Mouse (Mus musculus): Measurements from ENCODE around the gene Macrod2. TPM values are rescaled to one million over a fixed set of nuclear protein-coding genes. Genes with fewer than 3 reads are reported as not detected.

Gene Macrod2
- polyA plus RNA-seq, 1 experiment from 2014 or later = 75.4 TPM

- no peak overlapping the region for H3K4me2 ChIP-seq (replicated peaks)
- H3K9ac ChIP-seq (replicated peaks) = no peak overlapping the region
- no peak overlapping the region for H3K27ac ChIP-seq
- H3K36me3 ChIP-seq = no peaks in the 10 kb centered on the region
- H3K27me3 ChIP-seq = no peaks in the 10 kb centered on the region
- WGBS = 79% methylated on average over 1 of the region's 1 CpGs
- H3K9me3 ChIP-seq = no peaks in the 10 kb centered on the region
- no peak overlapping the region for H3K4me3 ChIP-seq (replicated peaks)
- ATAC-seq = no peak
- H3K4me1 ChIP-seq (replicated peaks) = 0 out of 2 replicates have a peak, but pooled peaks cover 4% of the 10 kb centered on the region
These were observed 1483.4 kb downstream of the Macrod2 start for GRCm38 (mm10) chr2:141878473-141878872.

DNA sequence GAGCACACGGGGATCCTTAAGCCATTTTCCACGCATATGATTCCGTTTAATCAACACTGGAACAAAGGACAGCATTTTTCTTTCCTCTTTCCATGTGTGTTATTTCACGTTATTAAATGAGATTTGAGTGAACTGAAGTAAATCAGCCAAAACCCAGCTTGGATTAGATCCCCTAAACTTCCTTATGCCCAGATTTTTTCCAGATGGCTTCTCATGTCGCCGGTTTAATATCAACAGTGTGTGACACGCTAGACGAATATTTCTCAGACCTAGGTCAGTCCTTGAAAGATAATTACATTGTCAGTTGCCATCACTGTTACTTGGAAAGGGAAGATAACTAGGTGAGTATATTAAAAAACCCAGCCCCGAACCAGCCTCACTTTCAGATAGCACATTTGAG, 1484.6 kb downstream of the Macrod2 start:
- no peak for ATAC-seq
- Histone ChIP-seq H3K9me3 (no peaks in the 10 kb centered on the region), H3K9ac (replicated peaks) (no peak overlapping the region), H3K27me3 (no peaks in the 10 kb centered on the region), H3K36me3 (no peaks in the 10 kb centered on the region), H3K4me3 (replicated peaks) (no peak overlapping the region), H3K27ac (no peak overlapping the region), H3K4me1 (replicated peaks) (0 out of 2 replicates have a peak, but pooled peaks cover 4% of the 10 kb centered on the region), H3K4me2 (replicated peaks) (no peak overlapping the region)
- WGBS = 56% methylated on average over 9 of the region's 9 CpGs

DNA sequence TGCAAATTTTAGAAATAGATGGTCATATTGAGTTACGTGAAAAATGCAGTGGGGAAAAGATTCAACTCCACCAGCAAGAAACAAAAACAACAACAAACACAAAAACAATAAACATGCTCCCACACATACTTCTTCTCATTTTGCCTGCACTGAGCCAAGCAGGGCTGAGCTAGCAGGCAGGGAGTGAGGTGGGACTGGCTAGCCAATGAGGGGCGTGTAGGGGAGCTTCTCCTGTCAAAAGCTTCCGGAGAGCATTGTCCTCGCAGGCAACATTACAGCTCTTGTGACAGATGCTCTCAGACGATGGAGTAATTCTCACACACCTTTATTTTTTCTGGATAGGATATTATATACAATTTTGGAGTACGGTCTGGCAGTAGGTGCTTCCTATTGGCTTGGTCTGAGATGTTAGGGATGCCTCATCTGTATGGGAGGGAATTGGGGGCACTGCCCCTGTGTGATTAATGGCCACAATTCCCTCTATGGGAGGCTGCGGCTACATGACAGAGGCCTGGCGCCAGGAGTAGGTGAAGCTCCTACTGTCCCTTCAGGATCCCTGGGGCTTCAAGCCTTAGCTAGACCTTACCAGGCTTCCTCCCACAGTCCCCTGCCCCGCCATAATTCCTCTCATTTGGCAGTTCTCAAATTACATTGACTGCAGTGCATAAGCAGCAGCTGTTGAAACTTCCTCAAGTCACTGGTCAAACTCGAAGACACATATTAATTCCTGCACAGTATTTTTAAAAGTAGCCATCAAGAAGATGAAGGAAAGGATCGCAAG, 1491.8 kb downstream of the Macrod2 start:
- 69% methylated on average over 11 of the region's 11 CpGs for WGBS
- Histone ChIP-seq H3K27ac (no peak overlapping the region), H3K36me3 (no peaks in the 10 kb centered on the region), H3K27me3 (no peaks in the 10 kb centered on the region), H3K4me2 (replicated peaks) (no peak overlapping the region), H3K4me3 (replicated peaks) (no peak overlapping the region), H3K4me1 (replicated peaks) (no peaks in the 10 kb centered on the region), H3K9me3 (no peaks in the 10 kb centered on the region), H3K9ac (replicated peaks) (no peak overlapping the region)
- no peak for ATAC-seq

- no peaks in the 10 kb centered on the region for H3K4me1 ChIP-seq (replicated peaks)
- no peak overlapping the region for H3K4me2 ChIP-seq (replicated peaks)
- H3K27ac ChIP-seq = no peak overlapping the region
- no peak overlapping the region for H3K4me3 ChIP-seq (replicated peaks)
- no peaks in the 10 kb centered on the region for H3K27me3 ChIP-seq
- no peak for ATAC-seq
- no peak overlapping the region for H3K9ac ChIP-seq (replicated peaks)
- no peaks in the 10 kb centered on the region for H3K36me3 ChIP-seq
- H3K9me3 ChIP-seq = no peaks in the 10 kb centered on the region
- 89% methylated on average over 2 of the region's 2 CpGs for WGBS
These were observed 1494.4 kb downstream of the Macrod2 start for GRCm38 (mm10) chr2:141889497-141889896.

- no peak for ATAC-seq
These were observed 1502.8 kb downstream of the Macrod2 start for GRCm38 (mm10) chr2:141897951-141898350.

DNA sequence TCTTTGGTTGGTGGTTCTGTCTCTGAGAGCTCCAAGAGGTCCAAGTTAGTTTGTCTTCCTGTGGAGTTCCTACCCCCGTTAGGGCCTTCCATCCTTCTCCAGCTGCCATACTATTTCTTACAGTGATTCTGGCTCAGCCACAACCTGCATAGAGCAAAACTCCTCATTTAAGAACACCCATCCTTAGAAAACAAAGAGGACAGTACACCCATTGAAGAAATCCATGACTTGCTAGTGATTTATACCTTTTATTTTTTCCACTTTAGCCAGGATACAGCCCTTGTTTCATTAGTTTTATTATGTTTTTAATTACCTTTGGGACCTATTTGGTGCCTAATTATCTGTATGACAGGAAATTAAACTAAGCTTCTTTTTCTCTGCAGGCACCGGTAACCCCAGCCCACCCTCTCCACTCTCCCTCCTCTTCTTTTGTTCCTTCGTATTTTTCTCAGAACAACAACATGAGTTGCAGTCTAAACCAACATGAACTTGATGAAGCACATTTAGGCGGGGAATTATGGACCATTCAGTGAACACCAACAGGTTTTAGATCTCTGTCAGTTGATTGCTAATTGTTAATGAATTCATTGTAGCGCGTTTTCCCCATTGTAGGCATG, 1516.8 kb downstream of the Macrod2 start:
- no peaks in the 10 kb centered on the region for H3K27me3 ChIP-seq
- ATAC-seq = no peak
- H3K4me2 ChIP-seq (replicated peaks) = no peak overlapping the region
- H3K36me3 ChIP-seq = no peaks in the 10 kb centered on the region
- H3K27ac ChIP-seq = no peak overlapping the region
- no peaks in the 10 kb centered on the region for H3K9me3 ChIP-seq
- no peak overlapping the region for H3K4me3 ChIP-seq (replicated peaks)
- H3K9ac ChIP-seq (replicated peaks) = no peak overlapping the region
- H3K4me1 ChIP-seq (replicated peaks) = peaks cover 9% of the 10 kb centered on the region; the same call in 1 of the 2 replicates
- WGBS = 69% methylated on average over 6 of the region's 6 CpGs

More at GRCm38 (mm10) chr2:141897951-141898350, 1502.8 kb downstream of the Macrod2 start:
- H3K4me2 ChIP-seq (replicated peaks) = no peak overlapping the region
- no peak overlapping the region for H3K4me3 ChIP-seq (replicated peaks)
- H3K36me3 ChIP-seq = no peaks in the 10 kb centered on the region
- H3K4me1 ChIP-seq (replicated peaks) = no peaks in the 10 kb centered on the region
- no peaks in the 10 kb centered on the region for H3K27me3 ChIP-seq
- no peak overlapping the region for H3K9ac ChIP-seq (replicated peaks)
- H3K9me3 ChIP-seq = no peaks in the 10 kb centered on the region
- H3K27ac ChIP-seq = no peak overlapping the region

GRCm38 (mm10) chr2:141913486-141913885, 1518.4 kb downstream of the Macrod2 start:
- Histone ChIP-seq H3K27ac (peak overlapping the region; percentile 7; the same call in 1 of the 2 replicates), H3K27me3 (no peaks in the 10 kb centered on the region), H3K36me3 (no peaks in the 10 kb centered on the region), H3K9me3 (no peaks in the 10 kb centered on the region), H3K9ac (replicated peaks) (no peak overlapping the region), H3K4me1 (replicated peaks) (peaks cover 9% of the 10 kb centered on the region; the same call in 1 of the 2 replicates), H3K4me3 (replicated peaks) (no peak overlapping the region), H3K4me2 (replicated peaks) (no peak overlapping the region)
- ATAC-seq = peak; percentile 50; the same call in 1 of the 2 replicates
- WGBS = 39% methylated on average over 3 of the region's 3 CpGs

GRCm38 (mm10) chr2:141913894-141914293, 1518.8 kb downstream of the Macrod2 start:
- no peak overlapping the region for H3K9ac ChIP-seq (replicated peaks)
- no peaks in the 10 kb centered on the region for H3K36me3 ChIP-seq
- no peaks in the 10 kb centered on the region for H3K27me3 ChIP-seq
- WGBS = 63% methylated on average over 6 of the region's 6 CpGs
- H3K4me1 ChIP-seq (replicated peaks) = peaks cover 9% of the 10 kb centered on the region; the same call in 1 of the 2 replicates
- ATAC-seq = no peak; the same call in 1 of the 2 replicates
- no peaks in the 10 kb centered on the region for H3K9me3 ChIP-seq
- H3K4me3 ChIP-seq (replicated peaks) = no peak overlapping the region
- H3K4me2 ChIP-seq (replicated peaks) = no peak overlapping the region
- 0 out of 2 replicates have a peak overlapping the region, but pooled peaks have one; percentile 7 for H3K27ac ChIP-seq

DNA sequence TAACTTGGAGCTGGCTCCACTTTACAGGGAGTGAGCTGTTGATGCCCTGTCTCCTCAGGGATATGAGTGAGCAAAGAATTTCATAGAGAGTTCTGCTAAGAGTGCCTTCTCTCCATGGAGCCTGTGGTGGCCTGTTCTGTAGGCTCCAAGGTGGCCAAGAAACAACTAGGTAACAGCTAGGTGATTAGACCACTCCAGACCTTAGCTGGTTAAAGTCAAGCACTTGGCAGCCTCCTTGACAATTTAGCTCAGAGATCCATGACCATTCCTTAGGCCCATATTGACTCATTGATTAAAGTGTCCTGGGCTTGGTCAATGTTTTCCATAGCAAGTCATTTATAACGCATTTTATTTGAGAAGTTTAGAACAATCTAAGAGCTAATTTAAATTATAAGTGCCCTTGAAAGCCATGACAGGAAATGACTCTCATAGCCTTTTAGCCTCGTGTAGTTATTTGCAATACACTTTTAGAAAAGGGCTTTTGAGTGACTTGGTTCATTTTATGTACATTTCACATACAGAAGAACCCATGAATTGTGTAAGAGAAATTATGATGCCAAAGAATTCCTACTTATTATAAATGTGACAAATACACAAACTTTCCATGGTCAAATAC, 1525.4 kb downstream of the Macrod2 start:
- H3K9me3 ChIP-seq = no peaks in the 10 kb centered on the region
- no peaks in the 10 kb centered on the region for H3K36me3 ChIP-seq
- H3K27ac ChIP-seq = no peak overlapping the region
- H3K27me3 ChIP-seq = no peaks in the 10 kb centered on the region
- H3K4me2 ChIP-seq (replicated peaks) = no peak overlapping the region
- no peak for ATAC-seq
- H3K4me1 ChIP-seq (replicated peaks) = no peaks in the 10 kb centered on the region
- WGBS = 84% methylated on average over 2 of the region's 2 CpGs
- H3K4me3 ChIP-seq (replicated peaks) = no peak overlapping the region
- H3K9ac ChIP-seq (replicated peaks) = no peak overlapping the region

- no peak for ATAC-seq
- no peaks in the 10 kb centered on the region for H3K27me3 ChIP-seq
- H3K36me3 ChIP-seq = no peaks in the 10 kb centered on the region
- no peak overlapping the region for H3K9ac ChIP-seq (replicated peaks)
- H3K27ac ChIP-seq = no peak overlapping the region
- no peaks in the 10 kb centered on the region for H3K9me3 ChIP-seq
- 83% methylated on average over 2 of the region's 2 CpGs for WGBS
- H3K4me1 ChIP-seq (replicated peaks) = no peaks in the 10 kb centered on the region
- no peak overlapping the region for H3K4me2 ChIP-seq (replicated peaks)
- H3K4me3 ChIP-seq (replicated peaks) = no peak overlapping the region
These were observed 1540.0 kb downstream of the Macrod2 start for GRCm38 (mm10) chr2:141935130-141935529.

DNA sequence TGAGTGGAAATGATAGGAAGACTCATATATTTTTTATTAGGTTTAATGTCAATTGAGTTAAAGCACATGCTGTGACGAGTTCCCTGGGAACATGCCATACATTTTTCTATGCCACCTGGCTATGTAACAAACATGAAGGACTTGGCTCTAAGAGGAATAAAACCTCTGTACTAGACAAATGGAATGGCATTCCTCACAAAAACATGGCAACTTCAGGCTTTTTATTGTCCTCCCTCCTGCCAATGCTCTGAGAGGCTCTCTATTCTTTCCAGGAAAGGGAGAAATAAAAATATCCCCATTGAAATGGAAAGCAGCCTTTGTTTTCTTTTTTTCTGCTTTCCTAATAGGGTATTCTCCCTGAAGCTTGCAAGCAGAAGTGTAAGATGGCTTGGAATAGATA, 1559.7 kb downstream of the Macrod2 start:
- peak overlapping the region; percentile 30; the same call in 1 of the 2 replicates for H3K27ac ChIP-seq
- H3K9me3 ChIP-seq = no peaks in the 10 kb centered on the region
- no peak overlapping the region for H3K4me2 ChIP-seq (replicated peaks)
- peaks cover 5% of the 10 kb centered on the region; the same call in 1 of the 2 replicates for H3K4me1 ChIP-seq (replicated peaks)
- no peak overlapping the region for H3K4me3 ChIP-seq (replicated peaks)
- H3K27me3 ChIP-seq = no peaks in the 10 kb centered on the region
- 33% methylated on average over 1 of the region's 1 CpGs for WGBS
- ATAC-seq = no peak
- H3K36me3 ChIP-seq = no peaks in the 10 kb centered on the region
- no peak overlapping the region for H3K9ac ChIP-seq (replicated peaks)

DNA sequence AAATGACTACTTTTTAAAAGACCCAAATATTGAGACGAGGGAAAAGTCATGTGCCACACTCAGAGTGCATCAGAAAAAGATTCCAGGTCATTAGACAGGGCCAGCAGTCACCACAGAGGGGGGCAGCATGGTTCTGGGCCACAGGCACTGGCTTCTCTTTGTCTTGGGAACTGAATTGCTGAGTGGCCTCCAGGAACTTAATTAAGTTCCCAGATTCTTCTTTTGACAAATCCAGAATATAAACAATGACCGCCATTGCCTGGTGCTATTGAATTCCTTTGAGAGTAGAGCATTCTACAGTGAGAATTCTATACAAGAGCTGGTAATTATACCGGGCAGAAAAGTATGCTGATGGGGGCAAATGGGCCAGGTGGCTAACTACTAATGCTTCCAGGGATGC, 1560.1 kb downstream of the Macrod2 start:
- ATAC-seq = peak; percentile 82; the same call in 1 of the 2 replicates
- Histone ChIP-seq H3K36me3 (no peaks in the 10 kb centered on the region), H3K4me2 (replicated peaks) (no peak overlapping the region), H3K4me3 (replicated peaks) (no peak overlapping the region), H3K4me1 (replicated peaks) (peaks cover 5% of the 10 kb centered on the region; the same call in 1 of the 2 replicates), H3K9ac (replicated peaks) (no peak overlapping the region), H3K9me3 (no peaks in the 10 kb centered on the region), H3K27me3 (no peaks in the 10 kb centered on the region), H3K27ac (no peak overlapping the region)
- 6% methylated on average over 3 of the region's 3 CpGs for WGBS
